Mouse (Mus musculus) induced T-regulatory cell, adult 2 months (primary cell): ENCODE measurements around the gene E130208F15Rik.

Experiments used
- DNase-seq: peaks from one replicate; pipeline ENCODE4 v3.0.0-alpha.2; 2012; ENCODE audit warnings: low read depth

Gene E130208F15Rik

DNA sequence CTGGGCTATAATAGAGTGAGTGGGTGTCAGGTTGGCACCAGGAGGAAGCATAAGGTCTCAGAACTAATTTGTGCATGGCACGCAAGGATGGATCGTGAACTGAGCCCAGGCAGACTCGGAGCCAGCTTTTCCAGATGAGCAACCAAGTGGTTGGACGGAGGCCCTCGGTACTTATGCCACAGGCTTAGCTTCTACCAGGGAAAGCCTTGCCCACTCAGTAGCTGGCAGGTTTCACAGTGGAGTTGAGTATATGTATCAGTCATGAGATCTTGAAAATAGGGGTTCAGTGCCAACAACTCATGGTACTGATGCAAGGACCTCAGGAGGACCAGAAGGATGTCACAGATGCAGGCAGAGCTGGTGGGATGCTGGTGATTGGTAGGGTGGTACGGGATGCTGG lies 14.1 kb downstream of the E130208F15Rik start:
- no peak for DNase-seq

GRCm38 (mm10) chr7:30336384-30336783 lies 14.8 kb downstream of the E130208F15Rik start:
- DNase-seq, result peak; percentile 88

DNA sequence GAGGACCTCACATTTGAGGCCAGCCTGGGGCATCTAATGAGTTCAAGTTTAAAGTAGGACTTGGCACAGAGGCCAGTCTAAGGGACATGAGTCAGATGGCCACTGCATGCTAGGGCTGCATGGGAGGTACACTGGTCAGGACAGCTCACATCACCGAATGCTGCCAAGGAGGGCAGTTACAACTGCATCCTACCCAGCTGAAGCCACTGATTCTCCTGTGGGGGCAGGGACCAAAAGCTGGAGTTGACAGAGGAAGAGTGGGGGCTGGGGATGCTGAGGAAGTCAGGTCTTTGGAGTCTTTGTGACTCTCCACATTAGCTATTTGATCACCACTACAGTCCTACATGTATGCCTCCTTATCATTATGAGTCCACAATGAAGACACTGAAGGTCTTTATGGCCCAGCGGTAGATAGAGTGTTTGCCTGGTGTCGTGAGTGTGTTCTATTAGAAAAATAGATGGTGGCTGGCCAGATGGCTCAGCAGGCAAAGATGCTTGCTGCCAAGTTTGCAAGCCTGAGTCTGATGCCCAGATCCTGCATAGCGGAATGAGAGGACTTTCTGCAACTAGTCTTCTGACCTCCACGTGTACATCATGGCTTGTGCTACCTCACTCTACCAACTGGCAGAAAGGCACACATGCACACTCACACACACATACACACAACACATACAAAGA lies 18.0 kb downstream of the E130208F15Rik start:
- DNase-seq, result no peak

DNA sequence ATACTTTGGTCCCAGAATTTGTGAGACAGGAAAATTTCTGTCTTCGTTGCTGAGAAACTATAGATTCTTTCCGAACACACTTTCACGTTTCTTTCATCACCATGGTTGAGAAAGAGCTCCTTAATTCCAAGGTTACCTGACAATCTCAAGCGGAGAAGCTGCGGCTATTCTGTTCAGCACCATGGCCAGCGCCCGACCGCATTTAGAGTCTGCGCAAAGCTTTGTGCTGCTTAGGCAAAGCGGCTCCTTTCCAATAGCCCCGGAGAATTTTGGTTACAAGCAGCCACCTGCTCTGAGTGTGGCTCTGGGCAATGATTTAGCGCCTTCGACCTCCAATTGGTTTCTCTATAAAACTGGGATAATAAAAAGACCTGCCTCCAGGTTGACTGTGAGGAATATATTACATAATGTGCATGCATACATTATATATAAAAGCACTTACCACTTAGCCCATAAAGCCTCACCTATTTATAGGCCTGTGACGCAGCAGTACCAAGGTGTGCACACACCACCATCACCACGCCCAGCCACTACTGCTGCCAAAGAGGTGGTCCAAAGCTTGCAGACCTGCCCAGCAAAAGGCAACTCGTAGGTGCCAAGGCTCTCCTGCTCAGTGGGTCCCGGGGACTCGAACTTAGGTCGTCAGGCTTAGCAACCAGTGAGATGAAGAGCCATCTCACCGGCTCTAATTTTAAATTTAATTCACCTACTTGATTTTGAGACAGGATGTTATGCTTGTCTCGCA lies 25.3 kb downstream of the E130208F15Rik start:
- DNase-seq, result peak; percentile 86

DNA sequence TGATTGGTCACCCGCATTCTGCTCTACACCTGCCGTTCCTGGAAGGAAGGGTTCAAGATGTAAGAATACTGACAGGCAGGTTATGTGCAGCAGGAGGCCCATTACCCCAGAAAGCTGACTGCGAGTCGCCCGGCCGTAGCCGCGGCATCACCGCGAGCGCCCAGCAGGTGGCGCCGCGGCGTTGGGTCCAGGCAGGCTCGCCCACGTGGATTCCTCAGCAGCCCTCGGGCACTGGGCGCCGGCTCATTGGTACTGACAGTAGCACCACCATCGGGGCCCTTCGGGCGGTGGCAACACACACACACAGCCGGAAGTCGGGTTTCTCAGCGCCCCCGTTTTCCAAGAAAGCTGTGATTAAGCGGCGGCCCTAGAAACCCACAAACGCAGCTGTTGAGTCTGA lies 26.3 kb downstream of the E130208F15Rik start:
- DNase-seq, result peak; percentile 82

GRCm38 (mm10) chr7:30353279-30353822 lies 31.8 kb downstream of the E130208F15Rik start:
- peak; percentile 81 for DNase-seq

DNA sequence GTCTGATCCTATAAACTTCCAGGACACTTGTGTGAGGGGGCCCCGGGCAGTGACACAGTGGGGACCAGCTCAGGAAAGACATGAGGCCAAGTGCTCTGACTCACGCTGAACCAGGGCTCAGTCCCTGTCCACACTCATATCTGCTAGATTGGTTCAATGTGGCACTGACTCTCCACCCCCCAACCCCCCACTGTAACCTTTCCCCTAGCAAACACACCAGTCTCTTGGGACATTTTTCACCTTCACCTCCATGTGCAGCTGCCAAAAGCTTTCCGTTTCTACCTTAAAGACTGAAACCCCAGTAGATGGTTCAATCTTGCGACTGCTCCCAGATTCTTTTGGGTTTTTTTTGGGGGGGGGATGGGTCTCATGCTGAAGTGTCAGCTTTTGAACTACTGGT lies 32.5 kb downstream of the E130208F15Rik start:
- no peak for DNase-seq

- DNase-seq, result no peak
These were observed 37.0 kb downstream of the E130208F15Rik start for GRCm38 (mm10) chr7:30358378-30359186.

DNA sequence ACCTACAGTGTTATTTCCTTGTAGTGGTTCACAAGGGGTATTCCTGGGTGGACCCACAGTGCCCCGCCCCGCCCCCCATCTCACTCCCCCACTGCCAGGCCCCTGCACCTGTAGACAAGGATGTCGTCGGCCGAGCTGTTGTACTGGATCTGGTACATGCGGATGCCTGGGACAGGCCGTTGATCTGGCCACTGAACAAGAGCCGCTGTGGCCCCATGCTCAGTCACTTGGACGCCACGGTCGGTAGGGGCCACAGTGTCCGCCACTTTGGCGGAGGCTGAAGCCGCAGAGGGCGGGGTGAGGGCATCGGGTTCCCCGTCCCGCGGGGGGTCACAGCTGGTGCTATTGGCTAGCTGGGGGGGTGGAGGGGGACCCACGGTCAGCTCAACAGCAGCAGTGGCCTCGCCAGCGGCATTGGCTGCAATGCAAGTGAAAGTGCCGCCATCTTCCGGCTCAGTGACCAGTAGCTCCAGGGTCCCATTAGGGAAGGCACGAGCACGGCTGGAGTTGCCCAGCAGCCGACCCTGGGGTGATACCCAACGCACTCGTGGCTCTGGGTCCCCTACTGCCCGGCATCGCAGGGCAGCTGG lies 37.8 kb downstream of the E130208F15Rik start:
- no peak for DNase-seq

- DNase-seq, result no peak
These were observed 38.5 kb downstream of the E130208F15Rik start for GRCm38 (mm10) chr7:30360028-30360427.

DNA sequence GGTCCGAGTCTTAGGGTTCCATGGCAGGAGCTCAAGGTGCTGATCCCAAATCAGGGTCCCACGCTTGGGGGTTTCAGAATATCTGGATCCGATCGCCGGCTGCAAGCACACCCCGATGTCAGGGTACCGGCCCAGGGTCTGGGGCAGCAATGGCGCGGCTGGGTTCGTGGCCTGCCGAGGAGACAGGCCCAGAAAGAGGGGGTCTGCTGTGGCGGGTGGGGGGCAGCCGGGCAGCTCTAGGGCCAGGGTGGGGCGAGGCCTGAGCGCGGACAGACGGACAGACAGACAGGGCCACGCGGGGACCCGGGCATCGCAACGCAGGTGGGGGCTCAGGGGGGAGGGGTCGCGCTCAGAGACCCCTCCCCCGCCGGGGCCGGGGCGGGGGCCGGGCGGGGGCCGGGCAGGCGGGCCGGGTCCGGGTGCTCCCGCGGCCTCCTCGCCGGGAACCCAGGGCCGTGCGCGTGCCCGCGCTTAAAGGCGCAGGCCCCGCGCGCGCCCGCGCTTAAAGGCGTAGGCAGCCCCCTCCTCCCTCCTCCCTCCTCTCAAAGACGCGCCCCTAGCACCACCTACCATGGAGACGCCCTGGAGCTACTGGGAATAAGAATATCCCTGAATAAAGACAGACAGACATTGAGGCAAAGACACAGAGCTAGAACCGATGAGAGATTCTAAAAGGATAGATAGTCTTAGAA lies 41.3 kb downstream of the E130208F15Rik start, which contains the start of gene Lrfn3:
Lrfn3 (minus strand) TSS at position 121 of the 692 bp plus-strand sequence.
- DNase-seq, result no peak

GRCm38 (mm10) chr7:30363344-30363738 lies 41.8 kb downstream of the E130208F15Rik start:
- no peak for DNase-seq

- DNase-seq, result no peak
These were observed 45.9 kb downstream of the E130208F15Rik start for GRCm38 (mm10) chr7:30367466-30367865.
